Mouse (Mus musculus) mature B cell (primary cell): ENCODE data around the gene Gpatch8.

Source experiments
- in situ Hi-C: fragments of 300-500 bp; cut with MboI; formaldehyde crosslinking; loops from 2 replicates; pipeline ENCODE4 v1.14.3; 2019

Gpatch8 gene

GRCm38 (mm10) chr11:102495742-102496141 is 60.5 kb downstream of the Gpatch8 start:
- in situ Hi-C loops: no loop called here

- in situ Hi-C loops: no loop called here
These were observed 61.1 kb downstream of the Gpatch8 start for GRCm38 (mm10) chr11:102495114-102495513.

- in situ Hi-C loops: no loop called here
These were observed 62.0 kb downstream of the Gpatch8 start for GRCm38 (mm10) chr11:102494063-102494650.

GRCm38 (mm10) chr11:102493241-102493640 is 63.0 kb downstream of the Gpatch8 start:
- in situ Hi-C loops: no loop called here

GRCm38 (mm10) chr11:102487901-102488300 is 68.3 kb downstream of the Gpatch8 start:
- in situ Hi-C loops: no loop called here

- in situ Hi-C loops: no loop called here
These were observed 69.3 kb downstream of the Gpatch8 start for GRCm38 (mm10) chr11:102486733-102487386.

- in situ Hi-C loops: no loop called here
These were observed 74.4 kb downstream of the Gpatch8 start for GRCm38 (mm10) chr11:102481779-102482178.

GRCm38 (mm10) chr11:102480897-102481296 is 75.3 kb downstream of the Gpatch8 start:
- in situ Hi-C loops: no loop called here

- in situ Hi-C loops: no loop called here
These were observed 76.1 kb downstream of the Gpatch8 start for GRCm38 (mm10) chr11:102480111-102480510.

GRCm38 (mm10) chr11:102479581-102479980 is 76.6 kb downstream of the Gpatch8 start:
- in situ Hi-C loops: no loop called here

- in situ Hi-C loops: no loop called here
These were observed 77.5 kb downstream of the Gpatch8 start for GRCm38 (mm10) chr11:102478671-102479070.

- in situ Hi-C loops: no loop called here
These were observed 81.2 kb downstream of the Gpatch8 start for GRCm38 (mm10) chr11:102475027-102475426.

- in situ Hi-C loops: no loop called here
These were observed 86.4 kb downstream of the Gpatch8 start, which contains the start of gene Itga2b for GRCm38 (mm10) chr11:102469648-102470357. Gene Itga2b, minus strand, starts transcription at chr11:102470122.

- in situ Hi-C loops: no loop called here
These were observed 89.1 kb downstream of the Gpatch8 start for GRCm38 (mm10) chr11:102467041-102467631.

GRCm38 (mm10) chr11:102465713-102466436 is 90.3 kb downstream of the Gpatch8 start:
- in situ Hi-C loops: no loop called here

- in situ Hi-C loops: no loop called here
These were observed 91.3 kb downstream of the Gpatch8 start for GRCm38 (mm10) chr11:102464901-102465300.

- in situ Hi-C loops: no loop called here
These were observed 94.4 kb downstream of the Gpatch8 start for GRCm38 (mm10) chr11:102461764-102462163.

GRCm38 (mm10) chr11:102460541-102460940 is 95.7 kb downstream of the Gpatch8 start:
- in situ Hi-C loops: no loop called here

- in situ Hi-C loops: no loop called here
These were observed 100.3 kb downstream of the Gpatch8 start for GRCm38 (mm10) chr11:102455740-102456396.

GRCm38 (mm10) chr11:102453131-102453530 is 103.1 kb downstream of the Gpatch8 start:
- in situ Hi-C loops: no loop called here
